Mouse (Mus musculus): ENCODE data around the gene Dhrs1.

Gene Dhrs1

GRCm38 (mm10) chr14:55745180-55745860, at the start of gene Dhrs1, which contains the start of gene Nop9:
Gene Dhrs1, minus strand, starts transcription at chr14:55745690.
Gene Nop9, plus strand, starts transcription at chr14:55745693.
- no peak for DNase-seq (ENCODE audit: extremely low read depth, low read depth, low spot score)

GRCm38 (mm10) chr14:55793946-55794345, 48.5 kb upstream of the Dhrs1 start:
- DNase-seq (ENCODE audit: extremely low read depth, low read depth, low spot score), result no peak

GRCm38 (mm10) chr14:55793461-55793860, 48.0 kb upstream of the Dhrs1 start:
- DNase-seq (ENCODE audit: extremely low read depth, low read depth, low spot score), result no peak

- DNase-seq (ENCODE audit: extremely low read depth, low read depth, low spot score), result no peak
These were observed 43.0 kb upstream of the Dhrs1 start, which contains the start of gene Ripk3 for GRCm38 (mm10) chr14:55788256-55789050. Gene Ripk3, minus strand, starts transcription at chr14:55788865.

GRCm38 (mm10) chr14:55787731-55788130, 42.2 kb upstream of the Dhrs1 start:
- no peak for DNase-seq (ENCODE audit: extremely low read depth, low read depth, low spot score)

- no peak for DNase-seq (ENCODE audit: extremely low read depth, low read depth, low spot score)
These were observed 39.7 kb upstream of the Dhrs1 start for GRCm38 (mm10) chr14:55785195-55785594.

GRCm38 (mm10) chr14:55783958-55784235, 38.4 kb upstream of the Dhrs1 start, which contains the start of gene Adcy4:
Gene Adcy4, minus strand, starts transcription at chr14:55784095.
- DNase-seq (ENCODE audit: extremely low read depth, low read depth, low spot score), result no peak

- no peak for DNase-seq (ENCODE audit: extremely low read depth, low read depth, low spot score)
These were observed 37.9 kb upstream of the Dhrs1 start for GRCm38 (mm10) chr14:55783171-55783957.

GRCm38 (mm10) chr14:55782361-55782960, 37.0 kb upstream of the Dhrs1 start:
- DNase-seq (ENCODE audit: extremely low read depth, low read depth, low spot score), result no peak

- no peak for DNase-seq (ENCODE audit: extremely low read depth, low read depth, low spot score)
These were observed 35.8 kb upstream of the Dhrs1 start for GRCm38 (mm10) chr14:55781310-55781709.

- DNase-seq (ENCODE audit: extremely low read depth, low read depth, low spot score), result no peak
These were observed 35.2 kb upstream of the Dhrs1 start for GRCm38 (mm10) chr14:55780736-55781135.

- DNase-seq (ENCODE audit: extremely low read depth, low read depth, low spot score), result no peak
These were observed 34.2 kb upstream of the Dhrs1 start for GRCm38 (mm10) chr14:55779656-55780055.

GRCm38 (mm10) chr14:55778686-55779085, 33.2 kb upstream of the Dhrs1 start:
- DNase-seq (ENCODE audit: extremely low read depth, low read depth, low spot score), result no peak

- no peak for DNase-seq (ENCODE audit: extremely low read depth, low read depth, low spot score)
These were observed 32.3 kb upstream of the Dhrs1 start for GRCm38 (mm10) chr14:55777806-55778205.

- DNase-seq (ENCODE audit: extremely low read depth, low read depth, low spot score), result no peak
These were observed 31.7 kb upstream of the Dhrs1 start for GRCm38 (mm10) chr14:55777176-55777575.

- DNase-seq (ENCODE audit: extremely low read depth, low read depth, low spot score), result no peak
These were observed 31.2 kb upstream of the Dhrs1 start for GRCm38 (mm10) chr14:55776711-55777110.

GRCm38 (mm10) chr14:55769087-55769703, 23.7 kb upstream of the Dhrs1 start:
- no peak for DNase-seq (ENCODE audit: extremely low read depth, low read depth, low spot score)

- DNase-seq (ENCODE audit: extremely low read depth, low read depth, low spot score), result no peak
These were observed 23.1 kb upstream of the Dhrs1 start for GRCm38 (mm10) chr14:55768555-55768954.

GRCm38 (mm10) chr14:55767519-55768414, 22.3 kb upstream of the Dhrs1 start:
- DNase-seq (ENCODE audit: extremely low read depth, low read depth, low spot score), result no peak

GRCm38 (mm10) chr14:55765696-55766095, 20.2 kb upstream of the Dhrs1 start, which contains the start of gene Ltb4r1:
Gene Ltb4r1, plus strand, starts transcription at chr14:55765962.
- DNase-seq (ENCODE audit: extremely low read depth, low read depth, low spot score), result no peak

All from fat pad, adult 2 months (tissue).